Mouse (Mus musculus): ENCODE results near the gene Cdh1. TPM values are rescaled to one million over a fixed set of nuclear protein-coding genes. Genes with fewer than 3 reads are reported as not detected.

Cdh1 gene
- polyA plus RNA-seq, 1 experiment from 2014 or later: 13.5 TPM

- no peaks in the 10 kb centered on the region for H3K9me3 ChIP-seq
- H3K4me3 ChIP-seq (replicated peaks): no peak overlapping the region
- no peak for ATAC-seq (ENCODE audit: insufficient number of reproducible peaks, insufficient read depth, low FRiP score, low TSS enrichment, low read depth)
- no peak overlapping the region for H3K27ac ChIP-seq
- H3K9ac ChIP-seq (replicated peaks): no peak overlapping the region
- H3K27me3 ChIP-seq: no peaks in the 10 kb centered on the region
- WGBS: 89% methylated on average over 6 of the region's 6 CpGs
- no peak overlapping the region for H3K4me2 ChIP-seq
- H3K36me3 ChIP-seq: peaks cover 13% of the 10 kb centered on the region; the same call in 1 of the 2 replicates
- peaks cover 9% of the 10 kb centered on the region for H3K4me1 ChIP-seq (replicated peaks)
Observed at GRCm38 (mm10) chr8:106706194-106706593, 103.0 kb downstream of the Cdh1 start.

DNA sequence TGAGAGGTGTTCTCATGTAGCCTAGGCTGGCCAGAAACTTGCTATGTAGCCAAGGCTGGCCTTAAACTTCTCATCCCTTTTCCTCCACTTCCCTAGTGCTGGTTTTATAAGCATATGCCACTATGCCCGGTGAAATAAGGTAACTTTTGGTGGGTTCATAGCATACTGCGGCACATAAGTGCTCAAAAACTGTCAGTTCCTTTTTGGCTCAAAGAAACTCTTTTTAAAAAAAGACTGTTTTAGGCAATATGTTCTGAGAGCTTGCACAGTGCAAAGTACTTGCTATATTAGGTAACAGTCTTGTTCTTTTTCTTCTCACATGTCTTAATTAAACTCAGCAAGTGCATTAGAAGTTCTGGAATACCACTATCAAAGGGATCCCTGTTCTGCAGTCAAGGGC lies 106.9 kb downstream of the Cdh1 start:
- no peak overlapping the region for H3K4me3 ChIP-seq (replicated peaks)
- WGBS: 97% methylated on average over 2 of the region's 2 CpGs
- no peaks in the 10 kb centered on the region for H3K27me3 ChIP-seq
- peaks cover 3% of the 10 kb centered on the region; the same call in 1 of the 2 replicates for H3K36me3 ChIP-seq
- H3K9me3 ChIP-seq: no peaks in the 10 kb centered on the region
- ATAC-seq (ENCODE audit: insufficient number of reproducible peaks, insufficient read depth, low FRiP score, low TSS enrichment, low read depth): no peak
- no peak overlapping the region for H3K4me2 ChIP-seq
- no peak overlapping the region for H3K9ac ChIP-seq (replicated peaks)
- peaks cover 1% of the 10 kb centered on the region for H3K4me1 ChIP-seq (replicated peaks)
- no peak overlapping the region for H3K27ac ChIP-seq

DNA sequence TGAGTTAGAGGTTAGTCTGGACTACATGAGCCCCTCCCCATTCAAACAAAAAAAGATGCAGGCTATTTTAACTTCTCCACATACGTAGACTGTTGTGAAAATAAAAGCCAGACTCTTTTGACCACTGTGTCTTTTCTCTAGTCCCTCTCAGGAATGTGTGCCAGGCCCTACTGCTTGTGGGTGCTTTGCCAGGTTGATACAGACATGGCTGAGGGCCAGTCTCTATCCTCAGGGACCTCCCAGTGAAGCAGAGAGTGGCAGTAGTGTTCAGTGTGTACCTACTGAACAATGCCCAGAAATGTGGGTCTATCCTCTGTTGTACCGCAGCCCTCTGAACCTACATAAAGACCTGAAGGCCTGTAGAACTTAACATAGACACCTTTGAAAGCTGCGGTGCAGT lies 109.3 kb downstream of the Cdh1 start:
- no peaks in the 10 kb centered on the region for H3K9me3 ChIP-seq
- H3K9ac ChIP-seq (replicated peaks): no peak overlapping the region
- H3K4me3 ChIP-seq (replicated peaks): no peak overlapping the region
- H3K27me3 ChIP-seq: no peaks in the 10 kb centered on the region
- no peak for ATAC-seq (ENCODE audit: insufficient number of reproducible peaks, insufficient read depth, low FRiP score, low TSS enrichment, low read depth)
- no peak overlapping the region for H3K27ac ChIP-seq
- 90% methylated on average over 3 of the region's 3 CpGs for WGBS
- peaks cover 3% of the 10 kb centered on the region; the same call in 1 of the 2 replicates for H3K36me3 ChIP-seq
- H3K4me1 ChIP-seq (replicated peaks): no peaks in the 10 kb centered on the region
- H3K4me2 ChIP-seq: no peak overlapping the region

DNA sequence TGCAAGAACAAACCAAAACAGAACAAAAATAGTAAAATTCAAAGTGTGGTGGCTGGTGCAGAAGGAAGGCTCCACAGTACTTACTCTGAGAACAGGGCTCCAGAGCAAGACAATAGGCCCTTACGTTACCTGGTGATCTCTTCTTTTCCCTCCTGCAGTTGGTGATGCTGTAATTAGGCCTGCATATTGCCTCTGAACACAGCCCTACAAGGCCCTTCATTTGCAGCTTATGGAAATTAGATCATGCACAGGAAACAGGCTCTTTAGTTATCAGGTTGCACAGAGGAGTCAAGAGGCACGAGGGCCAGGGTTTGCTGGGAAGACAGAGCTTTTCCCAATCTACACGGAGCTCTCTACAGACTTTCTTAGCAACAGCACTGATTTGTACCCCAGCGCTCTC lies 111.1 kb downstream of the Cdh1 start:
- Histone ChIP-seq H3K4me1 (replicated peaks) (peaks cover 4% of the 10 kb centered on the region), H3K9me3 (no peaks in the 10 kb centered on the region), H3K36me3 (peaks cover 3% of the 10 kb centered on the region; the same call in 1 of the 2 replicates), H3K4me2 (no peak overlapping the region), H3K9ac (replicated peaks) (no peak overlapping the region), H3K4me3 (replicated peaks) (no peak overlapping the region), H3K27me3 (no peaks in the 10 kb centered on the region), H3K27ac (no peak overlapping the region)
- 69% methylated on average over 4 of the region's 4 CpGs for WGBS
- ATAC-seq (ENCODE audit: insufficient number of reproducible peaks, insufficient read depth, low FRiP score, low TSS enrichment, low read depth): no peak

- Histone ChIP-seq H3K36me3 (peaks cover 29% of the 10 kb centered on the region), H3K4me1 (replicated peaks) (peaks cover 8% of the 10 kb centered on the region), H3K27me3 (no peaks in the 10 kb centered on the region), H3K4me3 (replicated peaks) (no peak overlapping the region), H3K9me3 (no peaks in the 10 kb centered on the region), H3K9ac (replicated peaks) (no peak overlapping the region), H3K27ac (no peak overlapping the region), H3K4me2 (peak overlapping the region; percentile 22; the same call in 1 of the 2 replicates)
- 18% methylated on average over 17 of the region's 17 CpGs for WGBS
- peak; percentile 47; the same call in 1 of the 2 replicates for ATAC-seq (ENCODE audit: insufficient number of reproducible peaks, insufficient read depth, low FRiP score, low TSS enrichment, low read depth)
Observed at GRCm38 (mm10) chr8:106718091-106718500, 114.9 kb downstream of the Cdh1 start.

Other genes starting within 250 kb of the Cdh1 start
- 30.3 and 30.4 TPM in 2 replicates for gene Zfp90, start 188.0 kb upstream of the Cdh1 start, polyA plus RNA-seq (2016; fragmentation: Nextera tagmentation; extraction: Ambion mirVana)
- gene 6030452D12Rik, start 102.8 kb upstream of the Cdh1 start, polyA plus RNA-seq (2016; fragmentation: Nextera tagmentation; extraction: Ambion mirVana): not detected in 2 replicates
- 62.2 and 65.0 TPM in 2 replicates for gene Cdh3, start 92.5 kb upstream of the Cdh1 start, polyA plus RNA-seq (2016; fragmentation: Nextera tagmentation; extraction: Ambion mirVana)
- 4.5 and 6.3 TPM in 2 replicates for gene Gm10073, start 29.9 kb upstream of the Cdh1 start, polyA plus RNA-seq (2016; fragmentation: Nextera tagmentation; extraction: Ambion mirVana)
- gene Tango6, start 79.7 kb downstream of the Cdh1 start, polyA plus RNA-seq (2016; fragmentation: Nextera tagmentation; extraction: Ambion mirVana): 12.8 and 13.3 TPM in 2 replicates